Comparison of ENCODE assay signal across 8 mouse cellular contexts in genomic region chr4:118083217-118083951, GRCm38 (mm10). TPM values are rescaled to one million over a fixed set of nuclear protein-coding genes. Genes with fewer than 3 reads are reported as not detected.
DNase-seq lines count a peak whose midpoint lies in the region; ATAC-seq and TF ChIP-seq lines count a peak whose summit lies in the region.

No protein-coding gene starts in this region.

- WGBS in hindbrain, embryonic 12.5 days = 39% methylated on average over 14 of the region's 14 CpGs
- WGBS in lung, postnatal 0 days = 27% methylated on average over 14 of the region's 14 CpGs

- H3K36me3 ChIP-seq in hindbrain, embryonic 12.5 days = no peaks in the 10 kb centered on the region
- H3K36me3 ChIP-seq in lung, postnatal 0 days (ENCODE audit: insufficient read depth, low read length) = no peaks in the 10 kb centered on the region

- H3K4me3 ChIP-seq in hindbrain, embryonic 12.5 days = no peak overlapping the region
- no peak overlapping the region for H3K4me3 ChIP-seq in lung, postnatal 0 days (ENCODE audit: low read depth, low read length)

- no peaks in the 10 kb centered on the region for H3K9me3 ChIP-seq in hindbrain, embryonic 12.5 days (replicated peaks)
- H3K9me3 ChIP-seq in lung, postnatal 0 days (ENCODE audit: low read length) = no peaks in the 10 kb centered on the region

- H3K4me2 ChIP-seq in hindbrain, embryonic 12.5 days (replicated peaks) = no peak overlapping the region
- H3K4me2 ChIP-seq in lung, postnatal 0 days (replicated peaks; ENCODE audit: low read depth, low read length) = no peak overlapping the region

- TF ChIP-seq EP300 in lung, postnatal 0 days (IDR thresholded peaks at IDR 0.05) = no peak

- peak; percentile 99 for TF ChIP-seq CTCF in lung, postnatal 0 days (IDR thresholded peaks at IDR 0.05)

- peaks cover 7% of the 10 kb centered on the region for H3K4me1 ChIP-seq in hindbrain, embryonic 12.5 days
- no peaks in the 10 kb centered on the region for H3K4me1 ChIP-seq in lung, postnatal 0 days (ENCODE audit: insufficient read depth, low read depth, low read length)

- no peak overlapping the region for H3K27ac ChIP-seq in hindbrain, embryonic 12.5 days
- H3K27ac ChIP-seq in lung, postnatal 0 days (ENCODE audit: low read length) = no peak overlapping the region

- no peak overlapping the region for H3K9ac ChIP-seq in hindbrain, embryonic 12.5 days
- no peak overlapping the region for H3K9ac ChIP-seq in lung, postnatal 0 days (replicated peaks; ENCODE audit: low read depth)

- peak; percentile 91 for ATAC-seq in hindbrain, embryonic 12.5 days (ENCODE audit: low FRiP score)
- ATAC-seq in lung, postnatal 0 days = peak; percentile 91

- no peaks in the 10 kb centered on the region for H3K27me3 ChIP-seq in hindbrain, embryonic 12.5 days
- no peaks in the 10 kb centered on the region for H3K27me3 ChIP-seq in lung, postnatal 0 days (replicated peaks; ENCODE audit: insufficient read depth, low read length)

- DNase-seq in NIH3T3 (ENCODE audit: low read depth) = peak; percentile 98
- peak; percentile 97 to 99 for DNase-seq in cerebellum, postnatal 10 days
- peak; percentile 79 to 92 for DNase-seq in frontal cortex, postnatal 14 days (ENCODE audit: low spot score in 2 of 2)
- peak; percentile 98 for DNase-seq in layer of hippocampus, postnatal 10 days (ENCODE audit: low spot score in 2 of 2)
- DNase-seq in lung, postnatal 0 days (ENCODE audit: low spot score) = peak; percentile 95
- peak; percentile 97 for DNase-seq in ovary, postnatal 14 days (ENCODE audit: low spot score)
- peak; percentile 51 to 82 for DNase-seq in thymus, postnatal 10 days (ENCODE audit: low spot score in 2 of 2)

RNA-seq across cellular contexts. Expression of gene St3gal3, which starts 51.3 kb away (rescaled TPM):
- polyA plus RNA-seq in hindbrain, embryonic 12.5 days (2016; fragmentation: Nextera tagmentation; extraction: Ambion mirVana) = 10.9 TPM in 2 replicates
- 10 to 100 TPM; 37.6 to 38.3 TPM for total RNA-seq in layer of hippocampus, postnatal 10 days (2021)
- 4.0 and 4.5 TPM in 2 replicates for polyA plus RNA-seq in lung, postnatal 0 days (2015; fragmentation: Nextera tagmentation; extraction: Ambion mirVana)
